Mouse (Mus musculus) inflammation-experienced regulatory T-cells, adult 6 months (primary cell): ENCODE measurements around the gene Lamb3. TPM values are rescaled to one million over a fixed set of nuclear protein-coding genes. Genes with fewer than 3 reads are reported as not detected.

Experiments used
- ATAC-seq: one replicate; pipeline ENCODE4 v1.8.0; 2017
- polyA plus RNA-seq, 3 experiments: library from polyadenylated mRNA; unstranded; fragments of 100-300 nt; shearing (Covaris generic); gene quantifications; one replicate each; pipeline ENCODE4 v1.2.1; 2017

The Lamb3 gene
- polyA plus RNA-seq = 10 to 100 TPM; 16.6 to 23.0 (median 20.6) TPM

DNA sequence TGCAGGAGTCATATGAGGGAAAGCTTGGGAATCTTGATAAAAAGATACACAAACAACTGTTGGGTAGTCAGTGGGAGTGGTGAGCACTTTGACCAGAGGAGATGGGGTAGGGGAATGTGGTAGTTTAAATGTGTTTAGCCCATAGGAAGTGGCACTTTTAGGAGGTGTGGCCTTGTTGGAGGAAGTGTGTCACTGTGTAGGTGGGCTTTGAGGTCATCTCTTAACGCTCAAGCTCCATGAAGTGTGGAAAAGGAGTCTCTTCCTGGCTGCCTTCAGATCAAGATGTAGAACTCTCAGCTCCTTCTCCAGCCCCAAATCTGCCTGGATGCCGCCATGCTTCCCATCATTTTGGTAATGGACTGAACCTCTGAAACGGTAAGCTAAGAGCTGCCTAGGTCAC is at the start of gene Lamb3:
Lamb3 (plus strand) TSS at position 197 of the 400 bp plus-strand sequence.
- peak; percentile 68 for ATAC-seq

DNA sequence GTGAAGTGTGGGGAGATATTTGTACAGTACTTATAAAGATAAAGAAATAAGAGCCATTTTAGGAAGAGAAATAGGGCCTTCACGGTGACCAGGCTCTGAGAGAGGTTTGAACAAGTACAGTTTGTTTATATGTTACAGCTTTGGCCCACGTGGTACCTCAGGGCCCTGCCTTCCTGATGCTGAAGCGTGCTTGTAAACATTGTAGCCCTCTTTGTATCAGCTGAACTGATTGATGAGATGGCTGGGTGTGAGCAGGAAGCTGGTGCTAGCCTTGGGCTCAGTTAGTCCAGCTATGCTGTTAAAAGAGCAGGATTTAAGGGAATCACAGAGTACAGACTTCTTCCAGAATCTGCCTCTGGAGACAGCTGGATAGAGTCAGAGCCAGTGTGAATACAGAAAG is 48.3 kb upstream of the Lamb3 start:
- peak; percentile 50 for ATAC-seq

DNA sequence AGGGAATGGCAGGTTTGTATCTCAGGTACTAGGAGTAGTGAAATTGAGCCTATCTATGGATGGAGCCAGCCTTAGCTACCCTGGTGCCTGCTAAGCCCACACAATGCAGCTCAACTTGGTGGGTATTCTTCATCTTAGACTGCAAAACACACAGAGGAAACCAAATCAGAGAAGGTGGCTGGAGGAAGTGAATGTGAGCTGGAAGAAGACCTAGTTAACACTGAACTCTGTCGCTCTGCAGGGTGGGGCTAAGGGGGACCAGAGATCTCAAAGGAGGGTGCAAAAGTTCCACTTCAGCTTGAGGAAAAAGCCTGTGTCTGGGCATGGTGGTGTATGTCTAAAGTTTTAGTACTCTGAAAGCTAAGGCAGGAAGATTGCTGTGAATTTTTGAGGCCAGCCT is 47.9 kb upstream of the Lamb3 start:
- peak; percentile 56 for ATAC-seq

DNA sequence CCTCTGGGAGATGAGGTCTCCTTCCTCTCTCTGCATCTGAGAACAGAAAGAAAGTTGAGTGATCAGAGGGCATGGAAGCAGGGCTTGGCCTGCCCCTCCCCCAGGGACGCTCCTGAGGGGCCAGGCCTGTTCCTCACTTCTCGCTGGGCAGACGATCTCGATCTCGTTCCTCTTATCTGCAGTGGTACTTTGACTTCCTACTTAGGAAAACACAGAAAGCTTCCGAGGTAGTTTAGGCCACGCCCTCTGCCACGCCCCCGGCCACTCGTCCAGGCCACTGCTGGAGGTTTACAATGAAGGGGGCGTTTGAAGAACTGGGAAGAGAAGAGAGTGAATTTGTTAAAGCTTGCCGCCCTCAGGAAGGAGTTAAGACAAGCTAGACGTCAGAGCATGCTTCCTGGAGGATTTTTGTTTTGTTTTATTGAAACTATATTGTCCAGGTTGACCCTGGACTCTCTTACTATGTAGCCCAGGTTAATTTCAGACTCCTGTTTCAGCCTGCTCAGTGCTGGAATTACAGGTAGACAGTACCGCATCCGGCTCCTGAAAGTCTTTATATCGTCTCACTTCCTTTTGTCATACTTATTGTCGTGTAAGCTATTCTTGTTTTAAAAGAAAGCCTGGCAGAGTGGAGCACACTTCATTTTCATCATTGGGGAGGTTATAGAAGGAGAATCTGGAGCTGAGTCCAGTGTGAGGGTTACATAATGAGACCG is 47.0 kb upstream of the Lamb3 start:
- peak; percentile 58 for ATAC-seq

DNA sequence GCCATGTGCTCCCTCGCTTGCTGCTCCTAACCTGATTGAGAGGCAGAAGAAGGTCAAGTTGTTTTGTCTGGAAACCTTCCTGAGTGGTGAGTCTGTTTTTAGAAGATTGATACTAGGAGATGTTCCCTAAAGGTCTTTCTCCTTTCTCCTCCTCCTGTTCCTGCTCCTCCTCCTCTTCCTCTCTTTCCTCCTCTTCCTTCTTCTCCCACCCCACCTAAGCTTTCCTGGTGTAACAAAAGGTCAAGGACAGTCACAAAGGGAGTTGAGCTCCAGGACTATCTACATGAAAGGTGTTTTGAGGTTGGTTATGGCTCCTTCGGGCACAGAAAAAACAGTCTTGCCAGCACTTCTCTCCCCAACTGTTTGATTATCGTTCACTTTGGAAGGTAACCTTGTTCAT is 39.8 kb upstream of the Lamb3 start, which contains the start of gene A130010J15Rik:
A130010J15Rik (plus strand) TSS at position 301 of the 400 bp plus-strand sequence.
- no peak for ATAC-seq

DNA sequence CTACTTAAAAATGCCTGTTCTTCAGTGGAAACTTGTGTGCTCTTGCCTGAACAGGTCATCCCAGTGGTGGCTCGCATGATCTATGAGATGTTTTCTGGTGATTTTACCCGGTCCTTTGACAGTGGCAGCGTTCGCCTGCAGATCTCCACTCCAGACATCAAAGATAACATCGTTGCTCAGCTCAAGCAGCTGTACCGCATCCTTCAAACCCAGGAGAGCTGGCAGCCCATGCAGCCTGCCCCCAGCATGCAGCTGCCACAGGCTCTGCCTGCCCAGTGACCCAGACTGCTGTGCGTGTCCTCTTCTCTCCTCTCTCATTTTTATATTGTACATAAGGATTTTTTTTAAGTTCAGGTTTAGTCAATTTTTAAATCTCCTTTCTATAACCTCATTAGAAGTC is 38.3 kb upstream of the Lamb3 start:
- no peak for ATAC-seq

DNA sequence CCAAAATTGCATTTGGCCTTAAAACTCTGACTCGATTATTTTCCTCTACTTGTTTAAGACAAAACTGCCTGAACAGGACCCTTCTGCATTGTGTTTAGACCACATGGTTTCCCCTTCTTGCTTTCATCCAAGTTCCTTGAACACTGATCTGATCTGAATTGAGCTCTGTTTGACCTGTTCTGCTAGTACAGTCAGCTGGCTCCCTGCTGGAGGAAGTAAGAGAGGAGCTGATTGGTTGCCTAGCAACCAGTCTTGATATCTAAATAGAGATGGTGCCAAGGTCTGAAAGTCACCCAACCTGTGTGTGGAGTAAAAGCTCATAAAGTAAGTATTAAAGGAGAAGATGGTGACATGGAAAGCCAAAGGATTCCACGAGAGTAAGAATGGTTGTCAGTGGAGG is 37.6 kb upstream of the Lamb3 start:
- ATAC-seq = peak; percentile 36

DNA sequence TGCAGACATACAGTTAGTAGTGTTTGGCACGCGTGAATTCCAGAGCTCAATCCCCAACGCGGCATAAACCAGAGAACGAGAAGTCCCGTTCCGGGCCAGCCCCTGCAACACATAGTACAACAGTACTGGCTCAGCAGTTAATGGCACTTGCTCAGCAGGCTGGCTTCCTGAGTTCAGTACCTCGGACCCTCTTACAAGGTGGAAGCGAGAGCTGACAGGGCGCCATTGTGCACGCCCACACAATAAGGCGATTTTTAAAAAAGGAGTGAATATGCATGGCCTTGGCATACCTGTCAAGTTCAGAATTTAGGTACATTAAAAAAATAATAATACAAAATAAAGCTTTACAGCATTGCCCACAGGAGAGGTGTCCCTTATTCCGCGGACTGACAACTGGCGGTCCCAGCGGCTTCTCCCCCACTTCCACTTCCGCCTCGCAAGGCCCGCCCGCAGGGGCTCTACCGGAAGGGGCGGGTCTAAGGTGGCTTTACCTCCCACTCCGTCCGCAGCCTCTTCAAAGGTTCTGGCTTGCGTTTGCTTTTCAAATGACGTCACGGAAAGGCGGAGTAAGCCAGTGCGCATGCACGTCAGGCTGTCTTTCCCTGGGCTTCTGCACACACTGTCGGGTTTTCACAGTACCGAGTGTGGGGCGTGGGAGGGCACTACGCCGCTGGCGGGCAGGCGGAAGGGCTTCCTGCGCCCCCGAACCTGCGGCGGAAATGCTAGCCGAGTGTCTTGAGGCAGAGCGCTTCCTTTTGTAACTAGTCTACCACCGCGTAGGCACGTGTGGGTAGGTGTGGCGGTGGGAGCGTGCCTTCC is 34.3 kb upstream of the Lamb3 start:
- peak; percentile 86 for ATAC-seq

DNA sequence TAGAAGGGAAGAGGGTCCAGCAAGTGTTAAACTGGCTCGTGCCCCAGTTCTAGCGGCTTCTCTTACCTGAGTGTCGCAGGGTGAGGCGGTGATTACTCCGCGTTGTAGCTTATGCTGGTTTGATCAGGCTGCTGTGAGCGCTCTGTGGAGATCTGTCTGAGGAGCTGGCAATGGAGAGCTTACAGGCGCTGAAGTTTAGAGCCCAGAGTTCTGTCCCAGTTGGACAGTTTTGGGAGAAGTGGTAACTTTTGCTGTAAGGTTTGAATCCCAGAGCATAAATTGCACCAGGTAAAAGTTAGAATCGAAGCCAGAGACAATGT is 33.7 kb upstream of the Lamb3 start:
- ATAC-seq = no peak

DNA sequence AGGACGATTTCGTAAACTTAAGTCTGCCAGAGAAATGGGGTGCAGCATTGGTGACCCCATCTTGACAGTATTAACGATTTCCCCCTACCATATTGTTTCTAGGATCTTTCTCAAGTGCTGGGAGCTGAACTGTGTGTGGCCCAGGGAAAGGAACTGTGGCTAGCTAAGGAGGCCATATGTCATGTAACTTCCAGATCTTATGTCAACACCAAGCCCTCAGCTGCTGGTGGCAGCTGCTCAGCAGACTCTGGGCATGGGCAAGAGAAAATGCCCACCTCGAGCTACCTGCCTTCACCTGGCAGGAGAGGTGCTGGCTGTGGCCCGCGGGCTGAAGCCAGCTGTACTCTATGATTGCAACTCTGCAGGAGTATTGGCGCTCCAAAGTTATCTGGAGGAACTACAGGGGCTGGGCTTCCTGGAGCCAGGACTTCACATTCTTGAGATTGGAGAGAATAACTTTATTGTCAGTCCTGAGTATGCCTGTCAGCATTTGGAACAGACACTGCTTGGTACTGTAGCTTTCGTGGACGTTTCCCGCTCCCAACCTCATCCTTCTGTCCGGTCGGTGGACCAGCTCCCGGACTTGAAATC is 33.3 kb upstream of the Lamb3 start:
- no peak for ATAC-seq

DNA sequence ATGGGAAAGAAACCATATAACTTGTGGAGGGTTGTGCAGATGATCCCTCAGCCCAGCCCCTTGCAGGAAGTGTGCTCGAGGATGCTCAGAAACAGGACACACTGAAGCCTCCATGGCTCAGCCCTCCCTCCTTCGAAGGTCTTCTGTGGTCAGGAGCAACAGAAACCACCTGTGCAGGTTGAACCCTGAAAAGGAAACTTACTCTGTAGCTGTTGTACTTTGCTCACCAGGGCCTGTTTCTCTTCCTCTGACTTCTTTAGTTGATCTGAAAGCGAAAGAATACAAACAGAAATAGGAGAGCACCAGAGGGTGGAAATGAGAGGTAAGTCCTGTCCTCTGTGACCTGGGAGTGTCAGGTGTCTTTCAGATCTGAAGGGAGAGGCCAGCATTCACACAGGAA is 26.4 kb upstream of the Lamb3 start:
- ATAC-seq = peak; percentile 84

DNA sequence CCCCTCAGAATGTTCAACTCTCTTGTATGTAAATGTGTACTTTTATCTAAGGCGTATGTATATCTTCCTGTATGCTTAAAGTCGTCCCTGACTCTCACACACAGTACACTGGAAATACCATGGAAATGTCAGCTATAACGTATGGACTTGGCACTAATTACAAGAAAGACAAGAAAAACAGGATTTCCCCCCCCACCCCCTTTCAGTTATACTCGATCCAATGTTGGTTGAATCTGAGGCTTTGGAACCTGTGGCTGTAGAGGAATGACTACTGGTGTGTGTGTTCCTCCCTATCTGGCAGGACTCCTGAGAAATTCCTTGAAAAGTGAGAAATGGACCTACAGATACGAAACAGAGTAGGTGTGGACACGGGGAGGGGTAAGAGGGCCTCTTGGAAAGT is 19.2 kb upstream of the Lamb3 start:
- ATAC-seq = no peak

DNA sequence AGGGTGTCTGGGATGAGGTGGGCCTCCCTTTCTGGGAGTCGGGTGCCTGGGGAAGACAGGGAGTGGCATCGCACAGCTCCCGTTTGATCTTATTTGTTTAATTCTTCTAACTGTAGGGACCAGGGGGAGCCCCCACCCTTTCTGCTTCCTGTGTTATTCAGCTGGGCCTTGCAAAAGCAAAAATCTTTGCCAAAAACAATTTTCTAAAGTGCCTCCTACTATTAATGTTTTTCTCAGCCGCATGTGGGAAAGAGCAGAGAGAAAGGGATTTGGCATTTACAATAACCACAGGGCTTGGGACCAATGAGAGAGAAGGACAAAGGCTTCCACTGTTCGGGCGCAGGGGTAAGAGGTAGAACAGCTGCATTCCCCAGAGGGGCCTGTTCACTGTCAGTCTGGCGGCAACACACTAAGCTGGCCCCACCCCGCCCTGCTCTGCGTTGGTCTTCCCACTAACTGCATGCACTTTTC is 18.3 kb upstream of the Lamb3 start:
- ATAC-seq = peak; percentile 80

DNA sequence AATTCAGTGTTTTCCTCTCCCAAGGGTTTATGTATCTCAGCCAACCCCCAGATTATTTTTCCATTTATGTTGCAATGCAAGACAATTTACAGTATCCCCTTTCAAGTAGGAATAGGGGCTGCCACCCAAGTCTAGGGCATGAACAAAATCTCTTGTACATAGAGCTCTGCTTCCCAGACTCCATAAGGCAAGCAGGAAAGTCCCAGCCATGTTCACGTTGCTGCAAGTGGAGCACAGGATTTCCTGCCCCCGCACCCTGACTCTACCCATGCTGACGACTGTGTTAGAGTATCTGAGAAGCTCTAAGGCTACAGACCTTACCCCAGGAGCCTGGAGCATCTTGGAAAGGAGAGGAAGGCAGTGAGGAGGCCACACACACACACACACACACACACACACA is 17.7 kb upstream of the Lamb3 start:
- ATAC-seq = peak; percentile 12

DNA sequence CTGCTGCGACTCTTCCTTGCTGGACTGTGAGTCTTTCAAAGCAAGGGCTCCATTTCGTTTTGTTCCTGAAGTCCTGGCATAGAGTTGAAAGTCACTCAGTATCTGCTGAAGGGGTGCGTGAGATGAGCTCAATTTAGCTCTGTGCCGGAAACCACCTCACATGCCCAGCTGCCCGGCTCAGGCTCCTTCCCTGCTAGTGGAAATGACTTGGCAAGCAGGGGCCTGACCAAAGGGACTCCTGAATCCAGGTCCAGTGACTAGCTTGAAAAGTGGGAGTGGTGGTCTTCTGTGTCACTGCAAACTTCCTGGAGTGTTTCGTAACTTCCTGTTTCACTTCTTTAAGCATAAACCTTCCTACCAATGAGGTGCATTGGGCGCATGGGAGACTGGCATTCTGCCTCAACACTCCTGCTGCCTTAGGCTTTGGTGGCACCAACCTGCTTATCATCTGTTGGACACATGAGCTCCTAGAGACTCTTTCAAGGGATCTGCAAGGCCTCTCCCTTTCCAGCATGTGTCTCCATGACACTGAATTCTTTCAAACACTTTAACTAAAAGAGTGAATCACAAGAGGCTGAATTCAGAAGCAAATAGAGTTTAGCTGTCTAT is 15.7 kb upstream of the Lamb3 start:
- ATAC-seq = peak; percentile 11

DNA sequence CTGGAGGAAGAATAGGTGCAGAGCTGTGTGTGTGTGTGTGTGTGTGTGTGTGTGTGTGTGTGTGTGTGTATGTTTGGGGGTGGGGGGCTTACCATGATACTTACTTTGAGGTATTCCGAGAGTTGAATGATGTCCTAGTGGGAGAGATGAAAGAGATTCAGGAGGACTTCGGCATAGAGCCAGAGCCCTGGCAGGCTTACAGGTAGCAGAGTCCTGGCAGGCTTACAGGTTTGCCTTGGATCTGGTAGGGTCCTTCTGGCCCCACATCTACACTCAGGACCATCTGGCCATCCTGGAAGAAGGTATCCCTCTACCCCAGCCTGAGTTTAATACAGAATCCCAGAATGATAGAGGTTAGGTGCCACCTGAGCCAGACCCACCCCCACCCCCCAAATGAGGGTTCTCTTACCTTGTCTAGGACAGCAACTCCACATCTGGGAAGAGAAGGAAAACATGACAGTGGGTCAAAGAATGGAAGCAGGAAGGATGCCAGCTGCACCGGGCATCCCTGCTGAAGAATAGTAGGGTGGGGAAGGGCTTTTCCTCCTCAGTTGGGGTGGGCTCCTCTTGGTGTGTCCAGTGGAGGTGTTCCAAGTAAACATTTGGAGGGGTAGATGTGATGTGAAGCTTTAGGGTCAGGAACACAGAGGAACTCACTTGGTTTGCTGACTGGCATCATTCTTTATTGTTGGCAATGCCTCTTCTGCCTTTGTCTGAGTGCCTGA is 12.9 kb upstream of the Lamb3 start:
- ATAC-seq = no peak

DNA sequence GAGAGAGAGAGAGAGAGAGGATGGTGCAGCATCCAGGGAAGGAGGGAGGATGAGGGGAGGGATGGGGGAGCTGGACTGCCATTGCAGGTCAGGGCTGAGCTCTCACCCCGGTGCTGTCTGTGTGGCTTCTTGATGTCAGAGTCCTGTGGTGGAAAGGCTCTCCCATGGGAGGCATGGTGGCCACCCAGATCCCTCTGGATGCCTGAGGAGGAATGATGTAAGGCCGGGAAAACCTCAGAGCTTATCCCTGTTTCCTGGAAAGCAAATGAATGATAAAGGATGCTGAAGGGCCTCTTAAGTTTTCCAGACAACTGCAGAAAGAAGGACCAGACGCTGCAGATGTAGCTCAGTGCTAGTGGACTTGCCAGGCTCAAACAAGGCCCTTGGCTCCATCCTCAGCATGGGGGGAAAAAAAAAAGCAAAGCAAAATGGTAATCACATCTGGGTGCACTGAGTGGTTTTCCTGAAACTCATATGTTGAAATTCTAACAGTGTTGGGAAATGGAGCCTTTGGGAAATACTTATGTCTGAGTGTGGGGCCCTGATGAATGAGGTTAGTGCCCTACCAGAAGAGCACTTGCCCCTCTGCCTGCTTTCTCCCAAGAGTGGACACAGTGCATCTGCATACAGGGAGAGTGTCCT is 12.2 kb upstream of the Lamb3 start:
- no peak for ATAC-seq

DNA sequence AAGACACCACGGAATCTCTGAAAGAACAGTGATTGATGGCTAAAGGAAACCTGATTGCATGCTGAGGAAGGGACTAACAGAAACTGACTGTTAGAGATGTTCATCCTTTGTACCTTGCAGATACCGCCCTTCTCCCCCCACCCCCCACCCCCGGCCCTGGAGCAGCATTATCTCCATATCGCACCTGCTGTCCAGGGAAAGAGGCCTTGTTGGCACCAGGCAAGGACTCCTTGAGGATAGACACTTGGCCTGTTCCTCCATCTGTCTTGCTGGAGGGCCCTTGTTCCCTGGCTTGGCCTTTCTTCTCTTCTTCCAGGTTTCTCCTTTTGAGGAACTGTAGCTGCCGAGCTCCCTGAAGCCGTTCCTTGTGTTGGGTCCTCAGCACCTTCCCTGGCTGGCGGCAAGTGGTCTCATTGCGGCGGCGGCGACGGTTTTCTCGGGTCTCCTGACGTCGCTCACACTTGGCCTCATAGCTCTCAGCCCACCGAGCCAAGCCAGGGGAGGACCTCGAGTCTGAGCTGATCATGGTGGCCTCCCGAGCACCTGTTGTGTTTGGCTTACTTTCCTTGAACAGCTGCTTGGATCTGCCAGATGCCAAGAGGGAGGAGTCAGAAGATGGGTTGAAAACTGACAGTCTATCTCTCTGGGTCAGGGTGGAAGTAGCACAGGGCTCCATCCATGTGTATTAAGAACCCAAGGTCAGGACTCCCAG is 9.8 kb upstream of the Lamb3 start:
- ATAC-seq = no peak

DNA sequence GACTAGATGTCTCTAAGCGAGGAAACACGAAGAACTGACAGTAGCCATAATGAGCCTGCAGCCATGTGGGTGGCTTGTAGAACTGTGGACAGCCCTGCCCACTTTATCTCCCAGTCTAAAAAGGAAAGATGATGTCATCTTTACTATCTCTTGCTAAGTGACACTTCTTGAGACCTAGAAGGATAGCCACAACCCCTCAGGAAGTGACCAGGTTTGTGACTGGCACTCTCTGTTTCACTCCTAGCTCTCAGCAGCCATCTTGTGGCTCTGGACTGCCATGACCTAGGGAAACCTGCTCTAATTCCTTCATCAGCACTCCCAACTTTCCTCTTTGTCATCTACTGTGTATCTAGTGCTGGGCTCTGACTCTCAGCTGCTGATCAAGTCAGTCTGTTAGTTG is 9.2 kb upstream of the Lamb3 start:
- peak; percentile 15 for ATAC-seq

DNA sequence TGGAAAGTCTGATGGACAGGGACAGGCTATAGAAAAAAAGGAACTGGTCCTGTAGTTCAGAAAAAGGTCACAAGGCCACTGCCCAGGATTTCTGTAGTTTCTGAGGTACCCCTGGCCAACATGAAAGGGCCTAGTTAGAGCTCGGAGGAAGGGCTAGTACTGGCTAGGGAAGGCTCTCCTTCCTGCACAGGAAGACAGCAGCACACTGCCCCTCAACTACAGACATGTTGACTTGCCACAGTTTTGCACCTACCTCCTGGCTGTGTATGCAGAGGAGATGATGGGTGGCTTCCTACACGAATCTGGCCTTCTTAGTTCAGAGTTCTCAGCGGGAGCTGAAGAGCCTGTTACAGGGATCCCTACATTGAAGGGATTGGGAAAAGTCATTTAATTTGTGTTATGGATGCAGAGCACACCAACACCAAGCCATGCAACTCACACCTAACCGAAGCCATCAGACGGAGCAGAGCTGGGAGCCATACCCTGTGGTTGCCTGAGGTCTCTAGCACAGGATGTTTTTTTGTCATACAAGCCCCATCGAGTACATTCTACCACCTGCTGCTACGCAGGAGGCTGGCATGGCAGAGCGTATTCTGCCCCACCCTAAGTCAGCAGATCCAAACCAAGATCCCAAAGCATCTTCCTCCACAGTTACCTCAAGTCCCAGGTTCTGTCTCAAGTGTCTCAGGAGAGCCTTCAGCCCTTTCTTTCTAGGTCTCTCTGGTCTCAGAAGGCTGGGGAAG is 6.7 kb upstream of the Lamb3 start:
- ATAC-seq = peak; percentile 44

DNA sequence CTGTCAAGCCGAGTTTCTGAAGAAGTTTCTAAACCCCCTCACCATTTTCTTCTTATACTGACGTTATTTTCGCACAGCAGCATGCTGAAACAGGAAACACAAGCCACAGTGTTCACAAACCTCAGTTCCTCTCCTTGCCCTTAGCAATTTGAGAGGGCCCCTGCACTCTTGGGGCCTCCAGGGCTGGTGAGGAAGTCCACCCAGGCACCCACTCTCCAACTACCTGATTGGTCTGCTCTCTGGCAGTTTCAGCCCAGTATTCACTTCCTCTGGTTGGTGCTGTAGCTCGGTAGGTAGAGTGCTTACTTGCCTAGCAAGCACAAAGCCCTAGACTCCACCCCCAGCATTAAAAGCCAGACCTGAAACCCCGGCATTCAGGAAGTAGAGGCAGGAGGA is 6.1 kb upstream of the Lamb3 start, which contains the start of gene Traf3ip3:
Traf3ip3 (minus strand) TSS at position 321 of the 396 bp plus-strand sequence.
- ATAC-seq = peak; percentile 91
